Mouse (Mus musculus): ENCODE data around the gene Vamp4.

DNA sequence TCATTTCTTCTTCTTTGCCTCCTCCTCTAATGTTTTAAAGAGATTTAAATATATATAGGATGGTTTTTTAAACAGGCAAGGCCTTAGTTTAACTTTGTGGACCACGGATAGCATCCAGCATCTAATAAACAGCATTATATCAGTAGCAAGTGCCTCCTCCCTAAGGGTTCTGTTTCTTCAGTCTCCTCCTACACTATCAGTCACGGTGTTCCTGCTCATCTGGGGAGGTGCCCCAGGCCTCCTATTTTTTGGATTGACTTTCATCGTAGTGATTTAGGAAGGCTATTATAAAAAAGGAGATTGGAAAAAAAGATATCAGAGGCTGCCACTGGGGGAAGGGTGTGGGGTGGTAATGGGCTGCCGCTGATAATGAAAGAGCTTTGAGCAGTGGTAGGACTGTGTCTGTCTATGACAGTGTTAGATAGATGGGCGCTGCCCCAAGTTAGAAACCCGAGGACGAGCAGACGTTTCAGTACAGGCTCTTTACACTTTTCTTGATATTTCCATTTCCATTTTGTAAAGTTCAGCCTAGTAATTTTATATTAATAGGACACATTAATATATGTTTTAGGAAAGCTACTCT, 20.2 kb downstream of the Vamp4 start:
- TF ChIP-seq CTCF (IDR thresholded peaks at IDR 0.05; ENCODE audit: low read depth, low read length) = no peak
- no peak for TF ChIP-seq GATA1 (IDR thresholded peaks at IDR 0.05; ENCODE audit: borderline replicate concordance, low read length)
- no peak for TF ChIP-seq TAL1 (conservative IDR thresholded peaks at IDR 0.05; ENCODE audit: low read depth, low read length)
- TF ChIP-seq GATA2 (IDR thresholded peaks at IDR 0.05; ENCODE audit: borderline replicate concordance, low read depth, low read length) = no peak
- no peak for TF ChIP-seq POLR2AphosphoS5 (IDR thresholded peaks at IDR 0.05; ENCODE audit: insufficient replicate concordance, low read depth, low read length)
